23 mouse cellular contexts compared by ENCODE assay signal in genomic region chr17:84736719-84737118, GRCm38 (mm10). TPM values are rescaled to one million over a fixed set of nuclear protein-coding genes. Genes with fewer than 3 reads are reported as not detected.
DNase-seq lines count a peak whose midpoint lies in the region; ATAC-seq and TF ChIP-seq lines count a peak whose summit lies in the region.
"Had no signal": no experiment of that assay in that cellular context is flagged by ENCODE, and none has a peak within 500 bp of the region (broad histone marks: within the 10 kb centered on the region; RNA-seq: fewer than 3 reads in every experiment).

No protein-coding gene starts in this region.

- 80% methylated on average over 9 of the region's 9 CpGs for WGBS in midbrain, embryonic 11.5 days
- 69% methylated on average over 9 of the region's 9 CpGs for WGBS in midbrain, embryonic 10.5 days
- WGBS in embryonic facial prominence, embryonic 13.5 days: 21% methylated on average over 9 of the region's 9 CpGs
- 92% methylated on average over 9 of the region's 9 CpGs for WGBS in cerebellum, adult 2 months

- peak; percentile 53 for DNase-seq in midbrain, embryonic 11.5 days (ENCODE audit: low spot score, missing footprints)
- no peak for DNase-seq in midbrain, embryonic 10.5 days (ENCODE audit: low spot score)
- DNase-seq in embryo, embryonic 10 days (ENCODE audit: low spot score): peak; percentile 27
- DNase-seq in layer of hippocampus, postnatal 14 days (ENCODE audit: low spot score in 2 of 2): no peak
- no peak for DNase-seq in gastrocnemius, adult 2 months
- no peak for DNase-seq in cerebellum, adult 2 months
- DNase-seq: adrenal gland, adult 8-10 months; cerebellum, adult 18-20 months; gastrocnemius, postnatal 36 days; heart, postnatal 36 days; kidney, adult 18-20 months; kidney, postnatal 14 days; right cerebral cortex, postnatal 14 days had no signal

- no peak overlapping the region for H3K27ac ChIP-seq in midbrain, embryonic 11.5 days (ENCODE audit: low read depth, low read length)
- H3K27ac ChIP-seq in midbrain, embryonic 10.5 days (replicated peaks): no peak overlapping the region
- no peak overlapping the region; the same call in 1 of the 2 replicates for H3K27ac ChIP-seq in embryonic facial prominence, embryonic 13.5 days
- H3K27ac ChIP-seq in gastrocnemius, adult 2 months: no peak overlapping the region
- no peak overlapping the region for H3K27ac ChIP-seq in cerebellum, adult 2 months (ENCODE audit: insufficient read depth, low read length)
- H3K27ac ChIP-seq: forebrain, embryonic 12.5 days; heart, embryonic 13.5 days; hindbrain, postnatal 0 days; limb, embryonic 15.5 days; stomach, embryonic 15.5 days had no signal

- TF ChIP-seq POLR2A in cerebellum, adult 2 months (IDR thresholded peaks at IDR 0.05; ENCODE audit: borderline replicate concordance, insufficient read depth, low read length): no peak

- TF ChIP-seq CTCF in gastrocnemius, adult 2 months (IDR thresholded peaks at IDR 0.05): no peak
- TF ChIP-seq CTCF in cerebellum, adult 2 months (IDR thresholded peaks at IDR 0.05; ENCODE audit: borderline replicate concordance, insufficient read depth, low read depth, low read length): no peak

- no peaks in the 10 kb centered on the region for H3K4me1 ChIP-seq in midbrain, embryonic 11.5 days (ENCODE audit: control insufficient read depth, insufficient read depth, low read length)
- H3K4me1 ChIP-seq in midbrain, embryonic 10.5 days: 0 out of 2 replicates have a peak, but pooled peaks cover 2% of the 10 kb centered on the region
- H3K4me1 ChIP-seq in embryonic facial prominence, embryonic 13.5 days: peaks cover 24% of the 10 kb centered on the region
- H3K4me1 ChIP-seq in cerebellum, adult 2 months (ENCODE audit: control insufficient read depth, insufficient read depth, low read length): peaks cover 8% of the 10 kb centered on the region
- H3K4me1 ChIP-seq: heart, embryonic 13.5 days; stomach, embryonic 15.5 days had no signal

- ATAC-seq in midbrain, embryonic 11.5 days (ENCODE audit: low FRiP score): no peak
- ATAC-seq in embryonic facial prominence, embryonic 13.5 days (ENCODE audit: insufficient number of reproducible peaks, insufficient read depth, low FRiP score, low TSS enrichment, low read depth): no peak
- ATAC-seq: hindbrain, postnatal 0 days; midbrain, embryonic 16.5 days had no signal

- no peak overlapping the region for H3K9ac ChIP-seq in midbrain, embryonic 11.5 days (ENCODE audit: low read length)
- no peak overlapping the region for H3K9ac ChIP-seq in embryonic facial prominence, embryonic 13.5 days
- H3K9ac ChIP-seq: forebrain, embryonic 12.5 days; heart, embryonic 13.5 days; limb, embryonic 15.5 days; stomach, embryonic 15.5 days had no signal

- intact Hi-C loops in gastrocnemius, adult 2 months (cut with DNase I): no loop called here

- H3K27me3 ChIP-seq in midbrain, embryonic 11.5 days (ENCODE audit: control insufficient read depth, insufficient read depth, low read length): no peaks in the 10 kb centered on the region
- no peaks in the 10 kb centered on the region for H3K27me3 ChIP-seq in midbrain, embryonic 10.5 days (ENCODE audit: low read depth, poor library complexity, severe bottlenecking)
- no peaks in the 10 kb centered on the region for H3K27me3 ChIP-seq in embryonic facial prominence, embryonic 13.5 days
- no peaks in the 10 kb centered on the region for H3K27me3 ChIP-seq in cerebellum, adult 2 months (ENCODE audit: control insufficient read depth, insufficient read depth, low read length)
- H3K27me3 ChIP-seq: forebrain, embryonic 12.5 days; heart, embryonic 13.5 days; limb, embryonic 15.5 days; stomach, embryonic 15.5 days had no signal

- H3K4me2 ChIP-seq in midbrain, embryonic 11.5 days: no peak overlapping the region
- H3K4me2 ChIP-seq in embryonic facial prominence, embryonic 13.5 days: peak overlapping the region; percentile 26; the same call in 1 of the 2 replicates
- H3K4me2 ChIP-seq: forebrain, embryonic 12.5 days; heart, embryonic 13.5 days; limb, embryonic 15.5 days; stomach, embryonic 15.5 days had no signal

- no peaks in the 10 kb centered on the region for H3K9me3 ChIP-seq in midbrain, embryonic 11.5 days (ENCODE audit: control insufficient read depth, low read length)
- H3K9me3 ChIP-seq in midbrain, embryonic 10.5 days (replicated peaks): no peaks in the 10 kb centered on the region
- H3K9me3 ChIP-seq in embryonic facial prominence, embryonic 13.5 days: no peaks in the 10 kb centered on the region
- H3K9me3 ChIP-seq: forebrain, embryonic 12.5 days; G1E; heart, embryonic 13.5 days; limb, embryonic 15.5 days; stomach, embryonic 15.5 days had no signal

- H3K4me3 ChIP-seq in midbrain, embryonic 11.5 days (ENCODE audit: low read depth, low read length): no peak overlapping the region
- no peak overlapping the region for H3K4me3 ChIP-seq in midbrain, embryonic 10.5 days
- no peak overlapping the region for H3K4me3 ChIP-seq in embryonic facial prominence, embryonic 13.5 days
- no peak overlapping the region for H3K4me3 ChIP-seq in gastrocnemius, adult 2 months
- no peak overlapping the region for H3K4me3 ChIP-seq in cerebellum, adult 2 months (replicated peaks; ENCODE audit: insufficient read depth, low read depth, low read length)
- H3K4me3 ChIP-seq: forebrain, embryonic 12.5 days; heart, embryonic 13.5 days; limb, embryonic 15.5 days; stomach, embryonic 15.5 days had no signal

- no peaks in the 10 kb centered on the region for H3K36me3 ChIP-seq in midbrain, embryonic 11.5 days (ENCODE audit: control insufficient read depth, insufficient read depth, low read length)
- H3K36me3 ChIP-seq in midbrain, embryonic 10.5 days: peaks cover 34% of the 10 kb centered on the region
- peaks cover 13% of the 10 kb centered on the region; the same call in 1 of the 2 replicates for H3K36me3 ChIP-seq in embryonic facial prominence, embryonic 13.5 days
- H3K36me3 ChIP-seq: limb, embryonic 15.5 days had no signal

RNA-seq across cellular contexts. Expression of gene Lrpprc, which starts 53.9 kb away (rescaled TPM):
- 53.9 and 59.1 TPM in 2 replicates for polyA plus RNA-seq in midbrain, embryonic 11.5 days (2014; fragmentation: Nextera tagmentation; extraction: Ambion mirVana)
- 49.4 and 50.4 TPM in 2 replicates for polyA plus RNA-seq in midbrain, embryonic 10.5 days (2016; fragmentation: Nextera tagmentation; extraction: Ambion mirVana)
- polyA plus RNA-seq in embryonic facial prominence, embryonic 13.5 days (2015; fragmentation: Nextera tagmentation; extraction: Ambion mirVana): 41.1 and 44.8 TPM in 2 replicates
- total RNA-seq in layer of hippocampus, postnatal 14 days (2021): 10 to 100 TPM; 63.5 to 66.1 TPM
- 10 to 100 TPM; 61.7 to 84.8 TPM for total RNA-seq in gastrocnemius, adult 2 months (2021)
- 39.6 and 40.3 TPM in 2 replicates for polyA plus RNA-seq in cerebellum, adult 2 months (2012; rRNA removed)

RNA-seq across cellular contexts. Expression of gene Abcg5, which starts 53.9 kb away (rescaled TPM):
- 1.9 and 2.4 TPM in 2 replicates for polyA plus RNA-seq in midbrain, embryonic 11.5 days (2014; fragmentation: Nextera tagmentation; extraction: Ambion mirVana)
- 1.6 and 3.0 TPM in 2 replicates for polyA plus RNA-seq in midbrain, embryonic 10.5 days (2016; fragmentation: Nextera tagmentation; extraction: Ambion mirVana)
- polyA plus RNA-seq in embryonic facial prominence, embryonic 13.5 days (2015; fragmentation: Nextera tagmentation; extraction: Ambion mirVana): 3.0 and 4.8 TPM in 2 replicates
- total RNA-seq in layer of hippocampus, postnatal 14 days (2021): not detected
- not detected for total RNA-seq in gastrocnemius, adult 2 months (2021)
- polyA plus RNA-seq in cerebellum, adult 2 months (2012; rRNA removed): 0.10 and 0.17 TPM in 2 replicates
- total RNA-seq: gastrocnemius, postnatal 36 days; heart, postnatal 36 days; layer of hippocampus, adult 8-10 months; megakaryocyte progenitor cell, adult 5-6 weeks had no signal
- polyA plus RNA-seq: G1E had no signal

Comparison
In these comparisons a context has a peak if more than half of its experiments do, and no peak if none do; other contexts are left out.
1. DNase-seq: peak in midbrain, embryonic 11.5 days (single experiment) and embryo, embryonic 10 days (single experiment); none in midbrain, embryonic 10.5 days (single experiment), layer of hippocampus, postnatal 14 days (0 of 2), gastrocnemius, adult 2 months (single experiment) and cerebellum, adult 2 months (0 of 2).